Mouse (Mus musculus) ES-Bruce4 (cell line): ENCODE data around the gene Wiz.

ENCODE experiments used
- CTCF ChIP-seq: IDR thresholded peaks from one replicate; pipeline ENCODE4 v1.8.1; 2011; ENCODE audit warnings: low read depth, low read length
- POLR2A ChIP-seq: IDR thresholded peaks from one replicate; pipeline ENCODE4 v1.8.1; 2011; ENCODE audit warnings: low read length; ENCODE audit not compliant: insufficient read depth

GRCm38 (mm10) chr17:32354211-32354610 lies 35.0 kb downstream of the Wiz start:
- TF ChIP-seq CTCF: no peak
- no peak for TF ChIP-seq POLR2A
